In the genomic region with DNA sequence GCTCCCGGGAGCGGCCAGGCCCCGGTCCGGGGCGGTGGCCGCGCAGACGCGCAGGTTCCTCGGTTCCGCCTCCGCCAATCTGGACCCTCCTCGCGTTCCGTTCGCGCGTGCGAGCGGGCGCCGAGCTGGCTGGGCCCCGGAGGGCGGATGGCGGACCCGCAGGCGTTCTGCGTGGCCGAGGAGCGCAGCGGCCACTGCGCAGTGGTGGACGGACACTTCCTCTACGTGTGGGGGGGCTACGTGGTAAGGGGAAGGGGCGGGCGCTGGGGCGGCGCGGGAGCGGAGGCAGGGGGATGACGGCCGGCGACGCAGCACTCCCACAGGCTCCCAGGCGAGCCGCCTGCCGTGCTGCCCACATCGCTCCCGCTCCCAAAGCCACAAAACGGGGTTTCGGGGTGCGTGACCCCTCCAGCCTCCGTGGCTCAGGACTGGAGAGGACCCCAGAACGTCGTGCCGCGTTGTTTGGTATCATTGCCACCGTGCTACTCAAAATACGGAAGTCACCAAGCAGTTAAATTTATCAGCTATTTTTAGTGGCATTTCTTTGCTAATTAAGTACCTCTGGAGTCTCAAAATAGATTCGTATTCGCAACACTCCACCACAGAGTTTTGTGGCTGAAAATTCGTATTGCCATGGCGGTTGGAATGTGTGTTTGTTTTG, we compare ENCODE assay signal across 8 mouse cellular contexts. TPM values are rescaled to one million over a fixed set of nuclear protein-coding genes. Genes with fewer than 3 reads are reported as not detected.
DNase-seq lines count a peak whose midpoint lies in the region; ATAC-seq and TF ChIP-seq lines count a peak whose summit lies in the region.

No protein-coding gene starts in this region.

- DNase-seq in B cell, adult 2 months: peak; percentile 54 to 64
- DNase-seq in brain, embryonic 14.5 days (ENCODE audit: low read depth): peak; percentile 87
- DNase-seq in kidney, postnatal 10 days: peak; percentile 84
- peak; percentile 43 for DNase-seq in liver, embryonic 13.5 days
- DNase-seq in natural killer cell, adult 2 months (ENCODE audit: low spot score in 2 of 2): peak; percentile 26 to 31

- H3K4me2 ChIP-seq in heart, embryonic 13.5 days: peak overlapping the region; percentile 77
- H3K4me2 ChIP-seq in liver, embryonic 13.5 days: peak overlapping the region; percentile 94
- peak overlapping the region; percentile 67 for H3K4me2 ChIP-seq in stomach, embryonic 15.5 days

- H3K9ac ChIP-seq in heart, embryonic 13.5 days: peak overlapping the region; percentile 91
- H3K9ac ChIP-seq in liver, embryonic 13.5 days: peak overlapping the region; percentile 80
- H3K9ac ChIP-seq in stomach, embryonic 15.5 days: peak overlapping the region; percentile 78

- peak; percentile 96 for TF ChIP-seq POLR2A in brain, embryonic 14.5 days (IDR thresholded peaks at IDR 0.05; ENCODE audit: borderline replicate concordance, extremely low read depth, insufficient read depth, insufficient read length, poor library complexity, severe bottlenecking)

- under 1% methylated on average over 63 of the region's 64 CpGs for WGBS in heart, embryonic 13.5 days
- WGBS in liver, embryonic 13.5 days (ENCODE audit: insufficient replicate concordance): under 1% methylated on average over 64 of the region's 64 CpGs
- under 1% methylated on average over 61 of the region's 64 CpGs for WGBS in stomach, embryonic 15.5 days

- peak overlapping the region; percentile 84 for H3K27ac ChIP-seq in heart, embryonic 13.5 days (replicated peaks)
- H3K27ac ChIP-seq in liver, embryonic 13.5 days: peak overlapping the region; percentile 55
- peak overlapping the region; percentile 60 for H3K27ac ChIP-seq in stomach, embryonic 15.5 days

- peak overlapping the region; percentile 80 for H3K4me3 ChIP-seq in heart, embryonic 13.5 days
- H3K4me3 ChIP-seq in liver, embryonic 13.5 days (replicated peaks): peak overlapping the region; percentile 72
- peak overlapping the region; percentile 75 for H3K4me3 ChIP-seq in stomach, embryonic 15.5 days (replicated peaks)

- peak; percentile 82 for ATAC-seq in erythroid progenitor cell, adult 5-6 weeks (replicated peaks; ENCODE audit: low FRiP score, poor library complexity, severe bottlenecking)
- peak; percentile 74 for ATAC-seq in heart, embryonic 13.5 days (ENCODE audit: extremely low read depth, insufficient number of reproducible peaks, low FRiP score, low TSS enrichment)
- ATAC-seq in liver, embryonic 13.5 days (ENCODE audit: low read depth): peak; percentile 81
- ATAC-seq in stomach, embryonic 15.5 days (ENCODE audit: insufficient read depth, low FRiP score, low read depth): peak; percentile 85

- no peaks in the 10 kb centered on the region for H3K9me3 ChIP-seq in heart, embryonic 13.5 days
- H3K9me3 ChIP-seq in liver, embryonic 13.5 days (replicated peaks): no peaks in the 10 kb centered on the region
- H3K9me3 ChIP-seq in stomach, embryonic 15.5 days: no peaks in the 10 kb centered on the region

- no peaks in the 10 kb centered on the region for H3K36me3 ChIP-seq in heart, embryonic 13.5 days
- H3K36me3 ChIP-seq in liver, embryonic 13.5 days: no peaks in the 10 kb centered on the region
- H3K36me3 ChIP-seq in stomach, embryonic 15.5 days: no peaks in the 10 kb centered on the region

- H3K4me1 ChIP-seq in heart, embryonic 13.5 days: peaks cover 15% of the 10 kb centered on the region
- peaks cover 22% of the 10 kb centered on the region for H3K4me1 ChIP-seq in liver, embryonic 13.5 days (replicated peaks)
- 0 out of 2 replicates have a peak, but pooled peaks cover 4% of the 10 kb centered on the region for H3K4me1 ChIP-seq in stomach, embryonic 15.5 days

- H3K27me3 ChIP-seq in heart, embryonic 13.5 days (replicated peaks): no peaks in the 10 kb centered on the region
- no peaks in the 10 kb centered on the region for H3K27me3 ChIP-seq in liver, embryonic 13.5 days
- H3K27me3 ChIP-seq in stomach, embryonic 15.5 days (replicated peaks): no peaks in the 10 kb centered on the region

- no peak for TF ChIP-seq CTCF in brain, embryonic 14.5 days (IDR thresholded peaks at IDR 0.05; ENCODE audit: borderline replicate concordance, extremely low read depth, insufficient read depth, insufficient read length)

RNA-seq across cellular contexts. Expression of a gene that starts 0.9 kb away (rescaled TPM):
- 4.9 and 5.3 TPM in 2 replicates for polyA plus RNA-seq in brain, embryonic 14.5 days (2012; rRNA removed)
- total RNA-seq in erythroid progenitor cell, adult 5-6 weeks (2015; ENCODE audit: low replicate concordance): 1.7 TPM in 1 of 2 replicates, not detected in the other
- total RNA-seq in erythroid progenitor cell, adult 5-6 weeks (2017; ENCODE audit: low replicate concordance): 0.83 and 1.7 TPM in 2 replicates
- polyA plus RNA-seq in heart, embryonic 13.5 days (2015; fragmentation: Nextera tagmentation; extraction: Ambion mirVana): 8.6 and 9.8 TPM in 2 replicates
- polyA plus RNA-seq in liver, embryonic 13.5 days (2015; fragmentation: Nextera tagmentation; extraction: Ambion mirVana): 3.7 and 3.9 TPM in 2 replicates
- 9.0 and 9.2 TPM in 2 replicates for polyA plus RNA-seq in stomach, embryonic 15.5 days (2015; fragmentation: Nextera tagmentation; extraction: Ambion mirVana)

RNA-seq across cellular contexts. Expression of a gene that starts 13.9 kb away (rescaled TPM):
- 7.8 and 14.5 TPM in 2 replicates for polyA plus RNA-seq in brain, embryonic 14.5 days (2012; rRNA removed)
- 40.7 and 54.1 TPM in 2 replicates for total RNA-seq in erythroid progenitor cell, adult 5-6 weeks (2015; ENCODE audit: low replicate concordance)
- total RNA-seq in erythroid progenitor cell, adult 5-6 weeks (2017; ENCODE audit: low replicate concordance): 38.9 and 59.2 TPM in 2 replicates
- 14.6 and 18.5 TPM in 2 replicates for polyA plus RNA-seq in heart, embryonic 13.5 days (2015; fragmentation: Nextera tagmentation; extraction: Ambion mirVana)
- 29.0 and 32.5 TPM in 2 replicates for polyA plus RNA-seq in liver, embryonic 13.5 days (2015; fragmentation: Nextera tagmentation; extraction: Ambion mirVana)
- polyA plus RNA-seq in stomach, embryonic 15.5 days (2015; fragmentation: Nextera tagmentation; extraction: Ambion mirVana): 24.3 and 27.1 TPM in 2 replicates

RNA-seq across cellular contexts. Expression of a gene that starts 37.8 kb away (rescaled TPM):
- polyA plus RNA-seq in brain, embryonic 14.5 days (2012; rRNA removed): 5.1 and 5.5 TPM in 2 replicates
- 17.6 and 23.8 TPM in 2 replicates for total RNA-seq in erythroid progenitor cell, adult 5-6 weeks (2015; ENCODE audit: low replicate concordance)
- total RNA-seq in erythroid progenitor cell, adult 5-6 weeks (2017; ENCODE audit: low replicate concordance): 14.6 and 16.0 TPM in 2 replicates
- 14.2 and 20.8 TPM in 2 replicates for polyA plus RNA-seq in heart, embryonic 13.5 days (2015; fragmentation: Nextera tagmentation; extraction: Ambion mirVana)
- polyA plus RNA-seq in liver, embryonic 13.5 days (2015; fragmentation: Nextera tagmentation; extraction: Ambion mirVana): 27.7 and 29.9 TPM in 2 replicates
- polyA plus RNA-seq in stomach, embryonic 15.5 days (2015; fragmentation: Nextera tagmentation; extraction: Ambion mirVana): 21.5 and 25.9 TPM in 2 replicates

RNA-seq across cellular contexts. Expression of a gene that starts 43.7 kb away (rescaled TPM):
- polyA plus RNA-seq in brain, embryonic 14.5 days (2012; rRNA removed): 4.6 and 5.7 TPM in 2 replicates
- 2.5 and 10.9 TPM in 2 replicates for total RNA-seq in erythroid progenitor cell, adult 5-6 weeks (2015; ENCODE audit: low replicate concordance)
- 1.4 and 2.8 TPM in 2 replicates for total RNA-seq in erythroid progenitor cell, adult 5-6 weeks (2017; ENCODE audit: low replicate concordance)
- 6.4 and 6.8 TPM in 2 replicates for polyA plus RNA-seq in heart, embryonic 13.5 days (2015; fragmentation: Nextera tagmentation; extraction: Ambion mirVana)
- 7.1 and 8.8 TPM in 2 replicates for polyA plus RNA-seq in liver, embryonic 13.5 days (2015; fragmentation: Nextera tagmentation; extraction: Ambion mirVana)
- 9.9 and 10.0 TPM in 2 replicates for polyA plus RNA-seq in stomach, embryonic 15.5 days (2015; fragmentation: Nextera tagmentation; extraction: Ambion mirVana)

RNA-seq across cellular contexts. Expression of a gene that starts 45.0 kb away (rescaled TPM):
- polyA plus RNA-seq in brain, embryonic 14.5 days (2012; rRNA removed): 4.1 and 5.7 TPM in 2 replicates
- total RNA-seq in erythroid progenitor cell, adult 5-6 weeks (2015; ENCODE audit: low replicate concordance): 4.7 TPM in 1 of 2 replicates, not detected in the other
- total RNA-seq in erythroid progenitor cell, adult 5-6 weeks (2017; ENCODE audit: low replicate concordance): 22.2 and 23.9 TPM in 2 replicates
- polyA plus RNA-seq in heart, embryonic 13.5 days (2015; fragmentation: Nextera tagmentation; extraction: Ambion mirVana): 19.0 and 20.5 TPM in 2 replicates
- 28.8 and 32.0 TPM in 2 replicates for polyA plus RNA-seq in liver, embryonic 13.5 days (2015; fragmentation: Nextera tagmentation; extraction: Ambion mirVana)
- 26.4 and 28.3 TPM in 2 replicates for polyA plus RNA-seq in stomach, embryonic 15.5 days (2015; fragmentation: Nextera tagmentation; extraction: Ambion mirVana)

Comparison
In these comparisons a context has a peak if more than half of its experiments do, and no peak if none do; other contexts are left out.
1. Peak in every context shown above with its lines: DNase-seq, ATAC-seq, H3K4me3 ChIP-seq and H3K27ac ChIP-seq.
2. DNase-seq: peak in every context shown above with its lines; median percentile 87 in brain, embryonic 14.5 days; 84 in kidney, postnatal 10 days; 59 in B cell, adult 2 months; 43 in liver, embryonic 13.5 days; 28 in natural killer cell, adult 2 months.